Mouse (Mus musculus) NIH3T3 (cell line): ENCODE measurements around the gene Dek.

Source experiments
- DNase-seq: peaks from one replicate; pipeline ENCODE4 v3.0.0-alpha.2; 2012; ENCODE audit warnings: low read depth

Gene Dek

GRCm38 (mm10) chr13:47053971-47054370, 52.0 kb downstream of the Dek start:
- DNase-seq = no peak

GRCm38 (mm10) chr13:47050009-47050408, 56.0 kb downstream of the Dek start:
- no peak for DNase-seq

DNA sequence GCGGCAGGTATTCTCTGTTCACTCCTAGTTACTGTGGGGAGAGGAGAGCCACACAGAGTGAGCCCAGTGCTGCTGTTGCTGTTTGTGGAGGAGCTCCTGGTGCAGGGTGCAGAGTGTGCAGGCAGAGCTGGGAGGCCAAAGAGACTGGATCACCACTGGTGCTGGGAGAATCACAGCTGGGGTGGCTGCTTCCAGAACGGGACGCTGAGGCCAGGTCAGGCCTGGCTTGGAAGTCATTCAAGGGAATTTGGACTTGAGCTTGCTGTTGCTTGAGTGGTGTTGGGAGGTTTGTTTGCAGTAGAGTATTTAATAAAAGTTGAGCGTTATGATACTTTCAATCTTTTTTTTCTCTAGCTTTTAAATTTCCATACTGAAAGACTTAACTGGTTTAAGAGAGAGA, 58.0 kb downstream of the Dek start:
- DNase-seq = no peak

DNA sequence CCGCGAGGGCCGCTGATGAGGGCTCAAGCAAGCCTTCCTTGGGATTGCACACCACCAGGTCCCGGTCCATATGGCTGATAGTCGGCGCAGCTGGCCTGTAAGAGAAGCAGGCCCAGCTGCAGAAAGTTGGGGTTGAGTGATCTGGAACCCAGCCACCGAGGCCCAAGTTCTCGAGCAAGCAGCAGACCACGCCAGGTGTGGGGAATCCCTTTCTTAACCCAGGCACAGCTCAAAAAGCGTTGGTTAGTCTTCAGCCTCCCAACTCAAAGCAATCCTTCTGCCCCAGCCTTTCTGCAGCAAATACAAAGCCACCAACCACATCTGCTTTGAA, 61.4 kb downstream of the Dek start, which contains the start of gene Tpmt:
Tpmt (minus strand) TSS at position 121 of the 331 bp plus-strand sequence.
- peak; percentile 28 for DNase-seq

- no peak for DNase-seq
Observed at GRCm38 (mm10) chr13:47043833-47044616, 62.0 kb downstream of the Dek start.

- DNase-seq = peak; percentile 99
Observed at GRCm38 (mm10) chr13:47043030-47043680, 62.8 kb downstream of the Dek start, which contains the start of gene Kdm1b. Gene Kdm1b (plus strand): TSS chr13:47043499.

DNA sequence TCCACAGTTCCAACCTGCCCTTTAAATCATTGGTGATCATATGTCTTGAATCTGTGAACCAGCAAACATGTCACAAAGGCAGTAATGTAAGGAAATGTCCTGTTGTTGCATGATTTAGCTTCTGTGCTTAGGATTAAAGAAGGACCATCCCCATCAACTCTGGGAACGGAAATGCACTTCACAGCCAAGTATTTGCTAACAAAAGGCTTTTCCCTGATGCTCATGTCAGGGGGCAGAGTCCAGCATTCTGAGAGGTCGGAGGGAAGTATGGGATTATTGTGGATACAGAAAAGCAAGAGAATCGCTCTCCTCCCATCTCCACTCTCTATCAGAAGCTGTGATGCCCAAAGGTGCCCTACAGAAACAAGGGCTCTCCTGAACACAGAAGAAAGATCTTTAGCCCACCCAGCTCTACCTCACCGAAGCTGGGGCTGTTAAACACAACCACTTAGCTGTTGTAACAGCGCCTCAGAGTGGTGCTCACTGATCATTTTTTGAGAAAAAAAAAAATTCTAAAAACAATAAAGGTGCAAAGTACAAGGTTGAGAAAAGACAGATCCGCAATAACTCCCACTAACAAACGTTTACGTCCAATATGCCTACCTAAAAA, 63.9 kb downstream of the Dek start:
- peak; percentile 23 for DNase-seq

GRCm38 (mm10) chr13:47040061-47040460, 65.9 kb downstream of the Dek start:
- no peak for DNase-seq

GRCm38 (mm10) chr13:47037946-47038345, 68.1 kb downstream of the Dek start:
- no peak for DNase-seq
